Mouse (Mus musculus): ENCODE data around the gene Tll2.

The Tll2 gene

DNA sequence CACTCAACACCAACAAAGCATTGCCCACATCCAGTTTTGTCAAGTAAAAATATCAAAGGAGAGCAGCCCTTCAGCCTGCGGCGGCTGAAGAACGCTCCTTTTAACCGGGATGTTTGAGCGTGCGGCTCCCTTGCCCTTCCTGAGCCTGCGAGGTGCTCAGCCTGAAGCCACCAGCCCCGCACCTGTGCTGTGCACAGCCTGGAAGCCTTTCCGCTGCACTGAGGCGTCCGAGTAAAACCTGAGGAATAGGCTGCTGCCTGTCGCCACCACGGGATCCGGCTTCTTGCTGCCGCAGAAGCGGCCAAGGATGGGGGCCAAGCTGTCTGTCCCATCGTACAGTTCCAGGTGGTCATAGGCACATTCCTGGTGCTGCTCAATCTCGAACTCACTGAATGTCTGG lies 118.1 kb downstream of the Tll2 start:
- DNase-seq (ENCODE audit: low spot score in 2 of 2): no peak

DNA sequence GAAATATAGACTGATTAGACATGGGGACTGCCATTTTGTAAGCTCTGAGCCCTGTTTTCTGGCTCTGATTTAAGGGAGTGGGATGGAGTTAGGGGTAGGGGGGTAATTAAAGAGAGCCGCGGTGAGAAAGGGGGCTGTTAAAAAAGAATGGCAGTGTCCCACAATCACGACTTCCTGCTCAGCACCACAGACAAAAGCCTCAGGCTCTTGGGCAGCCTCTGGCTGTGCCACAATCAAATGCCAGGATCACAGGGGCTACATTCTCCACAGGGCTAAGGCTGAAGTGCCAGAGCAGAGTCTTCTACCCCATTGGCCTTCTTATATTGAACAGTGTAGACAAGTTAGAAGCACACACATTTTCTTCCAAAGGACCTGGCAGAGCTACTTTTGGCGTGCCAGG lies 118.7 kb downstream of the Tll2 start:
- DNase-seq (ENCODE audit: low spot score in 2 of 2): no peak

DNA sequence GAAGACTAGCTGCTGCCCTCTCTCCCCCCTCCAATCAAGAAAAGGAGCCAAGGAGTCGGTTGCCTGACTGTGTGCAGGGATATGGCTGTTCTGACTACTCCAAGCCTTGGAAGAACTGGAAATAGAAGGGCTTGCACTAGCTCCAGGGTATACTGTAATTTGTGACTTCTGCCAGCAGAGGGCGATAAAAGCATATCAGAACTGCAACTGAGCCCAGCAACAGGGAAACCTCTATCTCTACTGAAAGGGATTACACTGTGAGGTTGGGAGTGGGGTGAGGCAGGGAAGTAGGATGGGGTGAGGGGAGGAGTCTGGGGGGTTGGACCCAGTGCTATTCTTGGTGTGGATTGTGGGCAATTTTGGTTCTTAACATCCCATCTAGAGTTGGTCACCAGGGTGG lies 119.9 kb downstream of the Tll2 start:
- peak in 1 of 2 experiments; percentile 38 for DNase-seq (ENCODE audit: low spot score in 2 of 2)

DNA sequence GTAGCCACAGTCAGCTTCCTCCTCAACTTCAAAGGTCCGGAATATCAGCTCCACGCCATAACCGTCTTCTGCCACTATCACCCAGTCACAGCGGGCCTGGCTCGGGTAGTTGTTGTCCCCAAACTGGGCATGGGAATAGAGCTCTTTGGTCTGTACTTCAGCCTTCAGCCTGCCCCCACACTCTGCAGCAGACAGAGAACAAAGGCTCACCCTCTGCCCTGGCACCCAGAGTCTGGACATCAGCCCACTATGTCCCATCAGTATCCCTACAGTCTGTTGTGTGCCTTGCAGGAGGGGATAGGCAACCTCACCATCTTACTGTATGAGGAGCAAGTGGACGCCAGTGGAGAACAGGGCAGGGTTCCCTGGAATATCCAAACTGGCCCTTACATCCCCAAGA lies 120.3 kb downstream of the Tll2 start:
- DNase-seq (ENCODE audit: low spot score in 2 of 2): no peak

DNA sequence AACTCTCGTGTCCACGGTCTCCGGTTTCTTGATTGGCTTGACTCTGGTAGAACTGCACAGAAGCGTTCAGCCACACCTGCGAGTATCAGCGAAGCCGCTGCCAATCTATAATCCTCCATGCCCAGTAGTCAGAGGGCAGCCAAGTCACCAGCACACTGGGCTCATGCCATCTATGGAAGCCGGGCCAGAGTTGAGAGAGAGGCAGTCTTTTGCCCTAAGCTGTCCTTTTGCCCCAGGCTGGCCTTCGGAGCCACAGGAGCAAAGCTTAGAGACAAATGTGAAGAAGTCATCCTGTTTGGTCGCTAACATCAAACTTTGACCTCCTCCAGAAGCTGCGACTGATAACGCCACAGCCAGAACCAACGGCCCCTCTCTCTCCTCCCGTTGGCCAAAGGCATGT lies 123.0 kb downstream of the Tll2 start:
- DNase-seq (ENCODE audit: low spot score in 2 of 2): no peak

DNA sequence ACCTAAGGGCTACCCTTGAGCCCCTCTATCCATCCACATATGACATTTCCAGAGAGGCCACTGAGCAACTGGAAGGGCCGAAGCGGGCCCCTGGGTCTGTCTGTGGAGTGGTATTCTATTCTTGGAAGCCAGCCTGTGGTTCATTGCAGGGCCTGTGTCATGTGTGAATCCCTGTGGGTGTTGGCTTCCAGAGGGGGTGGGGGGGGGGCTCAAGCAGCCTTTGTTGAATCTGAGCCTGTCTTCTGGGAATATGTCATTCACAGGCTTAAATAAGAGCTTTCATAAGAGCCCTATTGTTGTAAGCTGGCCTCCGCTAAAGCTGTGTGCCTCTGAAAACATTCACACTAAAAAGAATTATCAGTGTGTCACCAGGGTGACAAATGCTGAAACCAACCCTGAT lies 125.0 kb downstream of the Tll2 start:
- peak in 1 of 2 experiments; percentile 46 for DNase-seq (ENCODE audit: low spot score in 2 of 2)

DNA sequence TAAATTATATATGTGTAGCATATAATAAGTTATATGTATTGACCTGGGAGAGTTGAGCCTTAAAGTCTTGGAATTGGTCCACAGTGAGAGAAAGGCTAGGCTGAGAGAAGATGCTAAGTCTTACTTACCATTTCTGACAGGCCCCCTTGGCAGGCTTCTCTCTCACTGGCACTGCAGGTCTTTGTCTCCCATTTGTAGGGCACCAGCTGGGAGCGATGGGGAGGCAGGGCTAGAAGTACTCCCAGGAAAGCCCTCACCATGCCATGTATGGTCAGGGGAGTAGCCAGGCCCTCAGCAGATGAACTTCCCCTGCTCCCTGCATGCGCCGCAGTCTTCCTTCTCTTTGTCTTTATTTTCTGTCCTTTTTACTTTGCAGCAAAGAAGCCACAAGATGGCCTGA lies 129.7 kb downstream of the Tll2 start, which contains the start of gene Opalin:
TSS of gene Opalin (minus strand) at position 208 of the 400 bp plus-strand sequence.
- peak in 1 of 2 experiments; percentile 44 for DNase-seq (ENCODE audit: low spot score in 2 of 2)

DNA sequence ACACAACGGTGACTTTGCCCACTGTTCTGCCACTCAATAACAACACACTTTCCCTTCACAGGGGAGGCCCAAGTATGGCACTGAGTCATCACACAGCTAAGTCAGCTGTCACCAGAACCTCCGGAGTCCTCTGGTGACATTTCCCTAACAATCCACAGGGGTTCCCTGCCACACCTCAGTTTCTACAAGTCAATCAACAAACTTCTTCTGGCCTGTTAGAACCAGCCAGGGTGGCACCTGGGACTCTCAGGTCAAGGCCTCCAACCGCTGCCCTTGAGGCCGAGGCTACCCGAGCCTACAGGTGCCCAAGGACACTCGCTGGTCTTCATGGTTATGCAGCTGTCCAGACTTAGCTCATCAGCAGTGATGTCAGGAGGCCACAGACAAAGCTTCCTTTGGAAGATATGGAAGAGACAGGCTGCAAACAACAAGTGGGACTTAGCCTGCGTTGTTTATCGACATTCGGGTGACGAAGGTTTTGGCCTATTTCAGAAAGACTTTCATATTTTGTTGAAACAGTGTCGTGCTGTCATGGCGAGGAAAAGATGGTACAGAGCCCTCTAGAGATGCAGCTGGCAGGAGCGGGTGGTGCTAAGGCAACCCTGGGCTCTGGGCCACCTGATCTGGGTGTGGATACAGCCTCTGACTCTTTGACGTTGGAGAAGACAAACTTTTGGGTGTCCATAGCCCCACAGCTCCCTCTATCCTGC lies 132.7 kb downstream of the Tll2 start:
- DNase-seq (ENCODE audit: low spot score in 2 of 2): peak in 1 of 2 experiments; percentile 47

DNA sequence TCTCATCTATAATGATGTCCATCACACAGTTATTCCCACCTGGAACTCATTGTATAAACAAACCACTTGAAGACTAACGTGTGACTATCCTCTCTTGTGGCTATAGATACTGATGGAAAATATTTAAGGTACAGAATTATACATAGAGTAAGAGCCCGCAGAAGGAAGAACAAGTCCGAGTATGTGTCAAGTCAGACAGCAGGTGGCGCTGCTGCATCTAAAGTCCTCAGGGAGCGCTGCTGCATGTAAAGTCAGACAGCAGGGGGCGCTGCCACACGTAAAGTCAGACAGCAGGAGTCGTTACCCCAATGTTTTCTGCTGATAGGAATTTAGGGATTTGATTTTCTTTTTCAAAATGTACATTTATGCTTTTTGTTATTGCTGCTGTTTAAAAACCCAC lies 135.1 kb downstream of the Tll2 start:
- peak; percentile 61 to 88 for DNase-seq (ENCODE audit: low spot score in 2 of 2)

DNA sequence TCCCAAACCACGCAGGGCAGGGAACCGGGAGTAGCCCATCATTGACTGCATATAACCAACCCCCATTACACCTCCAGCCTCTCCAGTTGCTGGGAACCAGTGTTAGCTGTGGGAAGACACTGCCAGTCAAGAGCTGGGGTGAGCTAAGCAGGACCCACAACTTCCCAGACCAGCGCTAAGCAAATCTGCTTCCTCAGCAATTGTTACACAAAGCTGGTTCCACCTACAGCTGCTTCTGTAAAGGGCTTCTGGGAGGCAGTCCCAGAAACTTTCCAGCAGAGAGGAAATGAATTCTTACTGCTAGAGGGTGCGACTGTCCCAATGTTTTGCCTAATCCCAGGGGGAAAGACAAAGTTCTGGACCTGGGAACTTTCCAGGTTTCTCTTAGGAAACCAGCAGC lies 151.9 kb downstream of the Tll2 start:
- DNase-seq (ENCODE audit: low spot score in 2 of 2): no peak

DNA sequence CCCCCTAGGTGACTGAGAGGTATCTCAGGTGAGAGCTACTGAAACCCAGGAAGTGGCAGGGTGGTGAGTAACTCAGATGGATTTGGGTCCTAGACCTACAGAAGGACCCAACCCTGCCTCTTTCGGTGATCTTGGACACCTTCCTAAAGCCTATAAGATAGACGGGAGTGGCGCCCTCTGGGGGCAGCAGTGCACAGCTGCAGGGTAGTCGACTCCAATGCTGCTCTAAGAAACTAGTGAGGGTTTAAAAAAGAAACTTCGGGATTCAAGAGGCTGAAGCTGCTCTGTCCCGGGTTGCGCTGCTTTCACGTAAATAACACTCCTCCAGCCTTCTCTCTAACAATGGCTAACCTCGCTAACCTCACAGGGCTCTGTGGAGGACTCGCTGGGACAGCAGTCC lies 153.1 kb downstream of the Tll2 start:
- DNase-seq (ENCODE audit: low spot score in 2 of 2): no peak

DNA sequence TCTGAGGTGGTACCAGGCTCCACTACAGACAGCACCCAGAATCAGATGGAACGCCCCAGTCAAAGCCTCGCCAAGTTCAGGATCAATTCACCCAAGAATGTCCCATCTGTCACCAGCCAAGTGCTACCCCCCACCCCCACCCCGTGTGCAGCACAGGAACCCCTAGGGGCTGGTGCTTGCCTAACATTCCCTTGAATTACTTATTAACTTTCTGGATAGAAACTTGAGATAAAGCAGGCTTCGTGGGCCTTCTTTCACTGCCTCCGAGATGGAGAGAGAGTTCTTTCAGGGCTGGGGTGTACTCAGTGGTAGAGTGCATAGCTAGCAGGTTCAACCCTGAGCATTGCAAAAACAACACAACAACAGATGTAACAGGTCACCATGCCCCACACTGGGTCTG lies 154.4 kb downstream of the Tll2 start:
- no peak for DNase-seq (ENCODE audit: low spot score in 2 of 2)

DNA sequence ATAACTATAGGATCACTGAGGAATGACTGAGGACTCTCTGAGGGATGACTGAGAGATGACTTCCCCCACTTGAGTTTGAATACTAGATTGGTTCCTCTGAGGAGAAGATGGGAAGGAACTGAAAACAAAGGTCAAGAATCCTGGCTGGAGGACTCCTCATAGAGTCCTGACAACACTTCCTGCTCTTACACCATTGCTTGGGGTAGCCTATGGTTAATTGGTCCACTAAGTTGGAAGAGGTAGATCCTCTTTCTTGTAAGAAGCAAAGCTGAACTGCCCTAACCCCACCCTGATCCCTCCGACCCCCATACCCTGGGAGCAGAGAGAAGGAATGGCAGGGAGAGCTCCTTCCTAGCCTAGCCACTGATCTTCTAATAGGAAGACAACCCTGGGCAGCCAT lies 154.9 kb downstream of the Tll2 start:
- no peak for DNase-seq (ENCODE audit: low spot score in 2 of 2)

DNA sequence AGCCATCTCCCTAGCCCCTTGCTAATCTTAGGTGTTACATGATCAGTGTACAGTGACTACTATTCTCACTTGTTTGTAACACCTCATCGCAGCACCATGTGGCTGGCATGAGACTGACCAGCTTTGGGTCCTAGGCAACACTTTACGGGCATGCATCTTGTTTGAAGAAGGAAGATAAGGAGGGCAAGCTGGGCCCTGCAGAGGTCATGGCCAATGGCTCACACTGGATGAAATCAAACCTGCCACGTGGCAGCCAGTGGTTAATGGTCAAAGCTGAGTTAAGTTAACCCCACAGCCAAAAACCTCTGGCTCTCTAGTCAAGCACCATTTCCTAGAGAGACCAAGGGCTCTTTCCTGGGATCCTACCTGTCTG lies 158.5 kb downstream of the Tll2 start:
- no peak for DNase-seq (ENCODE audit: low spot score in 2 of 2)

DNA sequence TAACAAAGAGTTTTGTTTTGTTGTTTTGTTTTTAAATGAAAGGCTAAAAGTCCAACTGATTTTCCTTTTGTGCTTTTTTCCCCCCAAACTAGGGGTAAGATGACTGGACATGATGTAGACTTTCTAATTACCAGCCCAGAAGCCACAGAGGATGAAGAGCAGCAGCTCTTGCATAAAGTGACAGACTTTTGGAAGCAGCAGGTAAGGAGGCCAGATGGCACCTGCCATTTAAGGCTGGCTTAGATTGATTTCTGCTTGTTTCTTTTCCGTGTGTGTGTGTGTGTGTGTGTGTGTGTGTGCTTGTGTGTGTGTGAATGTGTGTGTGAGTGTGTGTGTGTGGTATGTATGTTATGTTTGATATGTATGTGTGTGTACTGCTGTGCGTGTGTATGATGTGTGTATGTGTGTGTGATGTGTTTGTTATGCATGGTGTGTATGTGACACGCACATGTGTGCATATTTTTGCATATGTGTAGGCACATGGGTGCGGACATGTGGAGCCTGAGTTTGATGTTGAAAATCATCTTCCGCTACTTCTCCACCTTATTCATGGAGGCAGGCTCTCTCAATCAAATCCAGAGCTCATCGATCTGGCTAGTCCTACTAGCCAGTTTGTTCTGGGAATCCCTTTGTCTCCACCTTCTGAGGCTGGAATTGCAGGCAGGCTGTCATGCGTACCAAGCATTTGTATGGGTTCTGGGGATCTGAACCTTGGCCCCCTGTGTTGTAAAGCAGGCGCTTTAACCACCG lies 159.0 kb downstream of the Tll2 start:
- DNase-seq (ENCODE audit: low spot score in 2 of 2): no peak

DNA sequence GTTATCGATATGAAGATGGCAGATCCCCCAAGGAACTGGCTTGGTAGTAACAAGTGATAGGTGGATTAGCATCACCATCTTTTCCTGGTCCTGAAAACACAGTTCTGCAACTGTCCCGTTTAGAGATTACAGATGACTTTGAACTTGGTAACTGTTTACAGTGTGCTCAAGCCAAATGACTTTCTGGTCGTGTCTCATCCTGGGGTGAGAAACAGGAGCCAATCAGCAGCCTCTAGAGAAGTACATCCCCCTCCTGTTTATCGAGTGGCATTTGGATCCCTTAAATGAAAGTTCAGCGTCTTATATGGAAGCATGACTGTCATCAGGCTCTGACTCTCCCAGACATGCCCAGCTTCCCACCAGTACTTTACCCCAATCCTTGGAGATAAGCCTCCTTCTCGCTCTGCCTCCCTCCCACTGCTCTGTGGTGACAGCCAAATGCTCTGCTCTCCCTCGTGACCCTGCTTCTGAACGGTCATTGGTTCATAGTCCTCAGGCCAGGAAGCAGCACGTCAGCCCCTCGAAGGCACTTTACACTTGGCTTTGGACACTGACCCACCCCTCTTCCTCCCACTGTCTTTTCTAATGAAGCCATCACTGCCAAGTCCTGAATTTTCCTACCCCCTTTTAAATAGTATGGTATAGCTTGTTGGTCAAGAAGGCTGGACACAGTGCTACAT lies 161.4 kb downstream of the Tll2 start:
- no peak for DNase-seq (ENCODE audit: low spot score in 2 of 2)

DNA sequence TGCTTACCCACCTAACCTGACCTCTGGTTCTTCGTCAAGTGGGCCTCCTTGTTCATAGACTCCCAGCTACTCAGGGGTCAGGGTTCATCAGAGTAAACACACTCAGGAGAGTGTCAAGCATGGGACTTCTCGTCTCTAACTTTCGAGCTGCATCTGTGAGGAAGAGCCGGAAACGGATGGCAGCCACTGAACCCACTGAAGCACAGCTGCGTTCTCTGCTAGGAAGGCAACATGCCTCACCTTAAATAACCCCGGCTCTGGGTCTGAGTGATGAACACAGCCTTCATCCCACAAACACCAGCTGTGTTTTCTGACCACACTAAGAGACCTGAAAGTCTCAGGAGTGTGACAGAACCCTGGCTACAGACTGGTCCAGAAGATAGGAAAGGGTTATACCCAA lies 167.5 kb downstream of the Tll2 start:
- no peak for DNase-seq (ENCODE audit: low spot score in 2 of 2)

DNA sequence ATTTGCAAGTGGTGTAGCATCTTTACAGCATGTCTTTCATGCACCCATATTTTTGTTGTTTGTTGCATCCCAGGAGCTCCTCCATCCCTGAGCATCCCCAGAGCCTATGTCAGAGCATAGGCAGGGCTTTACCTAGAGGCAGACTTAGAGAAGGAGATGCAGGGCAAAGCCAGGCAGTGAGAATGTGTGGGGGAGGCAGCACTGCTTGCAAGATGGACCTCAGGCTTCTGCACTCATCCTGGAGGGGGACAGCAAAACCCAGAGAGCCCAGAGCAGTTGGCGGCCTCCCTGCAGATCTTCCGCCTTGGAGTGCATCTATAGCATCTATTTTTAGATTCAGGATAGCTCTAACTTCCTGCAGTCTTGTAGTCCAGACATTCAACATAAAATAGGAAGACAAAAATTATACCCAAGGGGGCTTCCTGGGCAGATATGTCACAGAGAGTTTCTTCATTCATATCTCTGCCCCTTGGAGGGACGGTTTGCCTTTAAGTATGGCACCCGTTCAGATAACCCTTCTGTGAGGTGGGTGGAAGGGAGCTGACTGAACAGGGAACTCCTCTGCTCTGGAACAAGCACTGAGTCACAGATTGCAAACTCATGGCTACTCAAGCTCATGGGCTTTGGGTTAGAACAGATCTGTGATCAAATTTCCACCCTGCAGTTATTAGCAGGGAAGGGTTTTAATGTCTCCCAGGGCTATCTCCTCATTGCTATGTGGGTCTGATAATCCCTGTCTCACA lies 170.7 kb downstream of the Tll2 start:
- DNase-seq (ENCODE audit: low spot score in 2 of 2): no peak
